Mouse (Mus musculus): ENCODE results near the gene Bak1. TPM values are rescaled to one million over a fixed set of nuclear protein-coding genes. Genes with fewer than 3 reads are reported as not detected.

Bak1 gene
- polyA plus RNA-seq, 2 experiments = 11.1 to 48.6 TPM

DNA sequence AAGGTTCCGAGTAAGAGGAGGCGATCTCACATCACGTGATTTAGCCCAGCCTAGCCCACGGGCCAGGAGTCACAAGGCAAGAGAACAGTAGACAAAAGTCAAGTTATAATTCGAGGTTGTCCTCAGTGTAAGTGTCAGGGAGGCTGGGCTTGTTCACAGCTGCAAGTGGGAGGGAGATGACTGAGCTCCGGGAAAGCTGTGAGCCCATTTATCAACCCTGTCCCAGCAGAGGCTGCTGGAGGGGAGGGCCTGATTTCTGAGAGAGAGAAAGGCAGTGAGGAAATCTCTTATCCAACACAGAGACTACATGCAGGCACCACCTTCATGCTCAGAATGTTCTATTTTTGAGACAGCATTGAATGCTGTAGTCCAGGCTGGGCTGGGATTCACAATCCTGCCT lies 15.9 kb downstream of the Bak1 start:
- no peak for ATAC-seq (ENCODE audit: low FRiP score, low read depth)
- Histone ChIP-seq H3K4me2 (replicated peaks; ENCODE audit: low read depth, low read length, severe bottlenecking) (no peak overlapping the region), H3K27me3 (ENCODE audit: control insufficient read depth, insufficient read depth, low read length) (no peaks in the 10 kb centered on the region), H3K36me3 (ENCODE audit: control insufficient read depth, insufficient read depth, low read length) (no peaks in the 10 kb centered on the region), H3K9ac (ENCODE audit: low read depth, low read length, severe bottlenecking) (no peak overlapping the region), H3K4me3 (replicated peaks; ENCODE audit: low read length) (no peak overlapping the region), H3K4me1 (ENCODE audit: control insufficient read depth, insufficient read depth, low read length) (no peaks in the 10 kb centered on the region), H3K27ac (replicated peaks; ENCODE audit: low read depth, low read length) (no peak overlapping the region), H3K9me3 (ENCODE audit: control insufficient read depth, low read length) (no peaks in the 10 kb centered on the region)
- no peak for DNase-seq (ENCODE audit: low spot score)
- TF ChIP-seq POLR2A (IDR thresholded peaks at IDR 0.05; ENCODE audit: borderline replicate concordance, extremely low read depth, insufficient read depth, insufficient read length) = no peak
- WGBS = 37% methylated on average over 6 of the region's 6 CpGs

DNA sequence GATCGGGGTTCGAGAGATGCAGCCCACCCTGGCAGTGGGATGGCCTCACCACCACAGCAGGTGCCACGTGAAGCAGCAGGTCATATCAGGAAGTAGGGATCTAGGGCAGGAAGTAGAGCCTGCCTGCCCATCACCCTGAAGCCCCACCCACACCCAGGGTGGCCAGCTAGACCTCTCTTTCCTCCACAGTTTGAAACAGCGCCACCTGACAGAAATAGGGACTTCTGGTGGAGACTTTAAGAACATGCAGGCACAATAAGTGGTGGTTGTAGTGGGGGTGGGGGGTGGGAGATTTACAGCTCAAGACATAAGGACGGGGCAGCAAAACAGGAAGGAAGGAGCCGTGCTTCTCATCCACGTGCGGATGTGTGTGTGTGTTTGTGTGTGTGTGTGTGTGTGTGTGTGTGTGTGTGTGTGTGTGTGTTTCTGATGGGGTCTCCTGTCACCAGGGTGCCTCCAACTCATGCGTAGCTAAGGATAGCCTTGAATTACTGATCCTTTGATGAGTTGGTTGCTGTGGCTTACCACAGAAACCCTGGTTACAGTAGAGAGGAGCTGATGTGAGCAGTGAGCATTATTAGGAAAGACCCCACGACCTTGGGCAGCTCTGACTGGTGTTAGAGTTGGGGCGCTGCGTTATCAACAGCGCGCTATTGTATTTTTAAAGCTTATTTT lies 16.7 kb downstream of the Bak1 start:
- no peak overlapping the region for H3K9ac ChIP-seq (ENCODE audit: low read depth, low read length, severe bottlenecking)
- no peak overlapping the region for H3K4me3 ChIP-seq (replicated peaks; ENCODE audit: low read length)
- DNase-seq (ENCODE audit: low spot score) (no peak), ATAC-seq (ENCODE audit: low FRiP score, low read depth) (no peak)
- no peak overlapping the region for H3K27ac ChIP-seq (replicated peaks; ENCODE audit: low read depth, low read length)
- 55% methylated on average over 11 of the region's 14 CpGs for WGBS
- no peaks in the 10 kb centered on the region for H3K36me3 ChIP-seq (ENCODE audit: control insufficient read depth, insufficient read depth, low read length)
- H3K4me2 ChIP-seq (replicated peaks; ENCODE audit: low read depth, low read length, severe bottlenecking) = no peak overlapping the region
- no peaks in the 10 kb centered on the region for H3K9me3 ChIP-seq (ENCODE audit: control insufficient read depth, low read length)
- H3K27me3 ChIP-seq (ENCODE audit: control insufficient read depth, insufficient read depth, low read length) = no peaks in the 10 kb centered on the region
- TF ChIP-seq POLR2A (IDR thresholded peaks at IDR 0.05; ENCODE audit: borderline replicate concordance, extremely low read depth, insufficient read depth, insufficient read length) = no peak
- H3K4me1 ChIP-seq (ENCODE audit: control insufficient read depth, insufficient read depth, low read length) = no peaks in the 10 kb centered on the region

DNA sequence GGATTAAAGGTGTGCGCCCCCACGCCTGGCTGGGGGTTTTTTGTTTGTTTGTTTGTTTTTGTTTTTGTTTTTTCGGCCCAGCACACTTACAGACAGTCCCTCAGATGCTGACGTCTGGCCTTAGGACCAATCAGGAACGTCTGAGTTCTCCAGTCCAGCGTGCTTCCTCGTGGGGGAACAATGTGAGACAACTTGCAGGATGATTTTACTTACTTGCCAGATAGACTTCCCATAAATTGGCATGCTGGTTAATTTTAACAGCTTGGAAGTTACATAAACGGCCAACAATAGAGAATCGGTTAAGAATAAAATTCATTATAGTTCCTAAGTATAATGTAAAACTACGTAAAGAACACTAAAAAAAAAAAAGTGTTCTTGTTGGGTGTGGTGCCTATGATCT lies 17.6 kb downstream of the Bak1 start:
- no peak overlapping the region for H3K4me3 ChIP-seq (replicated peaks; ENCODE audit: low read length)
- no peaks in the 10 kb centered on the region for H3K36me3 ChIP-seq (ENCODE audit: control insufficient read depth, insufficient read depth, low read length)
- H3K9me3 ChIP-seq (ENCODE audit: control insufficient read depth, low read length) = no peaks in the 10 kb centered on the region
- no peak for ATAC-seq (ENCODE audit: low FRiP score, low read depth)
- no peak for TF ChIP-seq POLR2A (IDR thresholded peaks at IDR 0.05; ENCODE audit: borderline replicate concordance, extremely low read depth, insufficient read depth, insufficient read length)
- 86% methylated on average over 10 of the region's 10 CpGs for whole genome bisulfite sequencing
- H3K27ac ChIP-seq (replicated peaks; ENCODE audit: low read depth, low read length) = no peak overlapping the region
- no peaks in the 10 kb centered on the region for H3K4me1 ChIP-seq (ENCODE audit: control insufficient read depth, insufficient read depth, low read length)
- H3K4me2 ChIP-seq (replicated peaks; ENCODE audit: low read depth, low read length, severe bottlenecking) = no peak overlapping the region
- no peaks in the 10 kb centered on the region for H3K27me3 ChIP-seq (ENCODE audit: control insufficient read depth, insufficient read depth, low read length)
- H3K9ac ChIP-seq (ENCODE audit: low read depth, low read length, severe bottlenecking) = no peak overlapping the region
- DNase-seq (ENCODE audit: low spot score) = no peak

DNA sequence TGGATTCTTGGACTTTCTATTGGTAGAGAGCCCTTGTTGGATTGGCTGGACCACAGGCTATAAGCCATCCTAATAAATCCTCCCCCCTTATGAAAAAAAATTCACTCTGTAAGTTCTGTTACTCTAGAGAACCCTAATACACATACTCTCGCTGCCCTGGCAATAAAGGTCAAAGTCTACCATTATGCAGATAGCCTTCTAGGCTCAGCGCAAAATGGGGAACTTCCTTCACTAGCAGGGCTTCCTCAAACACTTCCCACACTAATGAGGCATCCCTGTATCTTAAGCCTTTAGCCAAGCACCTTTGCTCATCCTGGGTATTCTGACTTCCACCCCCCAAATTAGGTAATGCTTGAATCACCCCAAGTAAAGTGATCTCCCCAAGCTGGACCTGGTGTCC lies 20.5 kb downstream of the Bak1 start:
- no peak for TF ChIP-seq POLR2A (IDR thresholded peaks at IDR 0.05; ENCODE audit: borderline replicate concordance, extremely low read depth, insufficient read depth, insufficient read length)
- H3K9ac ChIP-seq (ENCODE audit: low read depth, low read length, severe bottlenecking) = no peak overlapping the region
- 0 out of 2 replicates have a peak, but pooled peaks cover 4% of the 10 kb centered on the region for H3K9me3 ChIP-seq (ENCODE audit: control insufficient read depth, low read length)
- no peaks in the 10 kb centered on the region for H3K4me1 ChIP-seq (ENCODE audit: control insufficient read depth, insufficient read depth, low read length)
- H3K27ac ChIP-seq (replicated peaks; ENCODE audit: low read depth, low read length) = no peak overlapping the region
- no peak overlapping the region for H3K4me2 ChIP-seq (replicated peaks; ENCODE audit: low read depth, low read length, severe bottlenecking)
- H3K27me3 ChIP-seq (ENCODE audit: control insufficient read depth, insufficient read depth, low read length) = no peaks in the 10 kb centered on the region; the same call in 1 of the 2 replicates
- DNase-seq (ENCODE audit: low spot score) = no peak
- no peaks in the 10 kb centered on the region for H3K36me3 ChIP-seq (ENCODE audit: control insufficient read depth, insufficient read depth, low read length)
- WGBS = 75% methylated on average over 2 of the region's 2 CpGs
- ATAC-seq (ENCODE audit: low FRiP score, low read depth) = no peak
- H3K4me3 ChIP-seq (replicated peaks; ENCODE audit: low read length) = no peak overlapping the region

DNA sequence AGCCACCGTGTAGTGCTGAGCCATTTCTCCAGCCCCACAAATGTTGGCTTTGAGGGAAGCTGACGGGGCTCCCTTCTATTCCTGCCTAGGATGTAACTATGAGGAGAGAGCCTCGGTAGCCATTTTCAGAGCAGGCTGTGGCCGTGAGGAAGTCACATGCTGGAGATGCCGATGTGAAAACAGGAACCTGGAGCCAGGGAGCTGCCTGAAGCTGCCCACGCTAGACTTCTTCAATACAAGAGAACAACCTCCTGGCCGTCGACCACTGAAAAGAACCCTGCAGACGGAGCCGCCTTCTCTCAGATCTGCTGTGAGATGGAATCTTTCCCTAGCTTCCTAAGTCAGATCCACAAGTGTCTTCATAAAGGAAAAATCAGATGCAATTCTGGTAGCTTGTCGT lies 23.2 kb downstream of the Bak1 start:
- ATAC-seq (ENCODE audit: low FRiP score, low read depth) (no peak), DNase-seq (ENCODE audit: low spot score) (no peak)
- no peak for TF ChIP-seq POLR2A (IDR thresholded peaks at IDR 0.05; ENCODE audit: borderline replicate concordance, extremely low read depth, insufficient read depth, insufficient read length)
- Histone ChIP-seq H3K27ac (replicated peaks; ENCODE audit: low read depth, low read length) (no peak overlapping the region), H3K4me2 (replicated peaks; ENCODE audit: low read depth, low read length, severe bottlenecking) (no peak overlapping the region), H3K4me3 (replicated peaks; ENCODE audit: low read length) (no peak overlapping the region), H3K27me3 (ENCODE audit: control insufficient read depth, insufficient read depth, low read length) (no peaks in the 10 kb centered on the region; the same call in 1 of the 2 replicates), H3K4me1 (ENCODE audit: control insufficient read depth, insufficient read depth, low read length) (no peaks in the 10 kb centered on the region), H3K36me3 (ENCODE audit: control insufficient read depth, insufficient read depth, low read length) (no peaks in the 10 kb centered on the region), H3K9me3 (ENCODE audit: control insufficient read depth, low read length) (0 out of 2 replicates have a peak, but pooled peaks cover 4% of the 10 kb centered on the region), H3K9ac (ENCODE audit: low read depth, low read length, severe bottlenecking) (no peak overlapping the region)
- WGBS = 58% methylated on average over 11 of the region's 11 CpGs

Measured in limb, embryonic 14.5 days (tissue).